Mouse (Mus musculus) liver, embryonic 16.5 days (tissue): ENCODE results near the gene Pdcd2. TPM values are rescaled to one million over a fixed set of nuclear protein-coding genes. Genes with fewer than 3 reads are reported as not detected.
A peak's percentile ranks its signal among the peaks of the same experiment; 100 is the strongest.
"Not testable (repeated sequence)": the region's sequence is repeated elsewhere in the genome, so short reads cannot be mapped to it uniquely, and the experiment has no call there.

Experiments
- ATAC-seq: fragments of 200-750 bp; cut with Nextera tagmentation; 2 replicates; pipeline ENCODE4 v1.8.0; 2017; ENCODE audit warnings: low read depth, mild to moderate bottlenecking, moderate number of reproducible peaks, moderate library complexity
- H3K27ac ChIP-seq: fragments of 300-500 bp; sonication (generic); 2 replicates; pipeline ENCODE4 v1.5.1; 2014; ENCODE audit warnings: mild to moderate bottlenecking, low read length
- H3K27me3 ChIP-seq: fragments of 300-500 bp; sonication (generic); 2 replicates; pipeline ENCODE4 v1.6.1; 2014; ENCODE audit warnings: low read depth, low read length, mixed read lengths; ENCODE audit not compliant: control insufficient read depth, insufficient read depth
- H3K36me3 ChIP-seq: fragments of 300-500 bp; sonication (generic); 2 replicates; pipeline ENCODE4 v1.6.1; 2014; ENCODE audit warnings: mild to moderate bottlenecking; ENCODE audit not compliant: control insufficient read depth, insufficient read depth
- H3K4me1 ChIP-seq: fragments of 300-500 bp; sonication (generic); 2 replicates; pipeline ENCODE4 v1.6.1; 2014; ENCODE audit warnings: low read depth, low read length, mixed read lengths; ENCODE audit not compliant: control insufficient read depth
- H3K4me2 ChIP-seq: fragments of 300-500 bp; sonication (generic); 2 replicates; pipeline ENCODE4 v1.6.1; 2014; ENCODE audit warnings: low read depth, low read length, mixed read lengths
- H3K4me3 ChIP-seq: fragments of 300-500 bp; sonication (generic); 2 replicates; pipeline ENCODE4 v1.5.1; 2014; ENCODE audit warnings: low read depth, mild to moderate bottlenecking, low read length
- H3K9ac ChIP-seq: fragments of 300-500 bp; sonication (generic); 2 replicates; pipeline ENCODE4 v1.6.1; 2014; ENCODE audit warnings: low read depth, low read length
- H3K9me3 ChIP-seq: fragments of 300-500 bp; sonication (generic); replicated peaks from 2 replicates; pipeline ENCODE4 v1.6.1; 2016; ENCODE audit warnings: low read length; ENCODE audit not compliant: control insufficient read depth
- WGBS: fragments of 180-500 bp; shearing (Covaris S2); extraction: QIAGEN DNeasy Blood & Tissue Kit; methylation state at CpG from one replicate; pipeline ENCODE4 v1.1.7; 2014; ENCODE audit not compliant: insufficient replicate concordance; 5-methylcytosine and 5-hydroxymethylcytosine counted together
- polyA plus RNA-seq: library from polyadenylated mRNA; unstranded; fragments of >200 nt; fragmentation: Nextera tagmentation; extraction: Ambion mirVana; gene quantifications from 2 replicates; pipeline ENCODE4 v1.2.1, GENCODE M21; 2015

Pdcd2 gene
- polyA plus RNA-seq, 1 experiment from 2014 or later, result 16.3 TPM

DNA sequence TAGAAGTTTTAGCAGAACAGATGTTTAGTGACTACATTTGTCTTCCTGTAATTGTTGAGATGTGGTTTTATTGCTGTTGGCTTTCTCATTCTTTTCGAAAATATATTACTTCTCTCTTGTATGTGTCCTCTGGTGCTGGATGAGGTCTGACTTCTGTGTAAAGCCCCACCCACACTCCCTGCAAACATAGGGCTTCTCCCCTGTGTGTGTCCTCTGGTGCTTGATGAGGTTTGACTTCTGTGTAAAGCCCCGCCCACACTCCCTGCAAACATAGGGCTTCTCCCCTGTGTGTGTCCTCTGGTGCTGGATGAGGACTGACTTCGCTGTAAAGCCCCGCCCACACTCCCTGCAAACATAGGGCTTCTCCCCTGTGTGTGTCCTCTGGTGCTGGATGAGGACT lies 16.8 kb upstream of the Pdcd2 start:
- H3K36me3 ChIP-seq, ATAC-seq, H3K9me3 ChIP-seq, H3K4me3 ChIP-seq, H3K27ac ChIP-seq, H3K4me2 ChIP-seq, H3K27me3 ChIP-seq, H3K4me1 ChIP-seq, H3K9ac ChIP-seq: not testable (repeated sequence)
- 59% methylated on average over 3 of the region's 4 CpGs for WGBS

DNA sequence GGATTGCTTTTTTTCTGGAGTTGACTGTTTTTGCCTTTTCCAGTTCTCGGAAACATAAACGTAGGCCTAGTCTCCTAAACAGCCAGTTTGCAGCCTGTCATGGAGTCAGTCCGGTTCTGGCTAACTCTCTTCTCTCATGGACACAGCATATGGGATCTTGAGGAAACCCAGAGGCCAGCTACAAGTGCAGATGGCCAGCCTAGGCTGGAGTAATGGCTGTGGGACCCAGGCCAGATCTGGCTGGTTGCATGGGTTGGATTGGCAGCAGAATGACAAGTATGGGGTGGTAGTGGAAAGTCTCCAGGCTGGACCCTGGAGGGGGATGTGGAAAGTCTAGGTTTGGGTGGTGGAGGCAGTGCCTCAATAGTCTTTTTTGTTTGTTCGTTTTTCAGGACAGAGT lies 13.2 kb upstream of the Pdcd2 start:
- Histone ChIP-seq H3K27ac (no peak overlapping the region), H3K4me1 (no peaks in the 10 kb centered on the region), H3K4me3 (no peak overlapping the region), H3K36me3 (no peaks in the 10 kb centered on the region), H3K4me2 (no peak overlapping the region), H3K27me3 (peaks cover 21% of the 10 kb centered on the region), H3K9me3 (no peaks in the 10 kb centered on the region), H3K9ac (no peak overlapping the region)
- WGBS, result 47% methylated on average over 4 of the region's 4 CpGs
- ATAC-seq, result no peak

DNA sequence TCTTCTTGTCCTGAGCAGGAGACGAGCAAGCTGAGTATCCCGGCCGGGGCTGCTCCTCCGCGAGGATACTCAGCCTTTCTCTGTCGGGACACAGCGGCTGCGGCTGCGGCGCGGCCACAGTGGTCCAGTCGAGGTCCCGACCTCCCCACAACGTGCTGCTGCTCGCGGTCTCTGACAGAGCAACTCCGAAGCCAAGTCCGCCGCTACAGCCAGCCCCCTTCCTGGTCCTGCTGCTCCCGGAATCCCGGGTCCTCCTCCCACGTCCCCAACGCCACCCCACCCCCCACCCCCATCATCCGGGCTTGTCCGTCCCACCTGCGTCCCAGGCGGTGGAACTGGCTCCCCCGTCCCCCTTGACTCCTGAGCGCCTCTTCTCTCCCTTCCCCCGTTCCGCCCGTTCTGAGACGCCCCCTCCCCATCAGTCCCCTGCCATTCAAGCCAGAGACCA lies 9.4 kb upstream of the Pdcd2 start:
- WGBS, result 1% methylated on average over 33 of the region's 33 CpGs
- ATAC-seq, result no peak
- Histone ChIP-seq H3K4me3 (peak overlapping the region; percentile 48), H3K4me2 (peak overlapping the region; percentile 60), H3K36me3 (no peaks in the 10 kb centered on the region), H3K9ac (no peak overlapping the region), H3K9me3 (no peaks in the 10 kb centered on the region), H3K27me3 (peaks cover 26% of the 10 kb centered on the region), H3K4me1 (no peaks in the 10 kb centered on the region), H3K27ac (no peak overlapping the region)

DNA sequence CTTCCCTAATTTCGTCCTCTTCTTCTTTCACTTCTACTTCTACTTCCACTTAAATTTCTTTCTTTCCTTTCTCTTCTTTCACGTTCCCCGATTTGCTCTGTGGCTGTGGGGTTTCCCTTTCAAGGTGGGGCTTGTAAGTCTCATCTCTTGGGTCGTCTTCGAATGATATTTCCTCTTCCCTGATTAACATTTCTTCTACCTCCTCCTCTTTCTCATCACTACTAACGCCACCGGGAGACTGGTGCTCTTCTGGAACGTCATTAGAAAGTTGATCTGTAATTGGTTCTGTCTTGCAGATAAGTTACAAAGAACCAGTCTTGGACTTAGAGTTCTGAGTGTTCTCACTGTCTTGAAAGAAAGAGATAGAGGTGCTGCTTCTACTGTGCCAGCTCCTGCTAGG lies 8.8 kb upstream of the Pdcd2 start:
- H3K9me3 ChIP-seq, result no peaks in the 10 kb centered on the region
- H3K4me1 ChIP-seq, result no peaks in the 10 kb centered on the region
- no peaks in the 10 kb centered on the region for H3K36me3 ChIP-seq
- ATAC-seq, result no peak
- 12% methylated on average over 8 of the region's 8 CpGs for WGBS
- H3K4me3 ChIP-seq, result peak overlapping the region; percentile 48
- H3K27me3 ChIP-seq, result peaks cover 26% of the 10 kb centered on the region
- no peak overlapping the region for H3K27ac ChIP-seq
- H3K4me2 ChIP-seq, result peak overlapping the region; percentile 60
- no peak overlapping the region for H3K9ac ChIP-seq

DNA sequence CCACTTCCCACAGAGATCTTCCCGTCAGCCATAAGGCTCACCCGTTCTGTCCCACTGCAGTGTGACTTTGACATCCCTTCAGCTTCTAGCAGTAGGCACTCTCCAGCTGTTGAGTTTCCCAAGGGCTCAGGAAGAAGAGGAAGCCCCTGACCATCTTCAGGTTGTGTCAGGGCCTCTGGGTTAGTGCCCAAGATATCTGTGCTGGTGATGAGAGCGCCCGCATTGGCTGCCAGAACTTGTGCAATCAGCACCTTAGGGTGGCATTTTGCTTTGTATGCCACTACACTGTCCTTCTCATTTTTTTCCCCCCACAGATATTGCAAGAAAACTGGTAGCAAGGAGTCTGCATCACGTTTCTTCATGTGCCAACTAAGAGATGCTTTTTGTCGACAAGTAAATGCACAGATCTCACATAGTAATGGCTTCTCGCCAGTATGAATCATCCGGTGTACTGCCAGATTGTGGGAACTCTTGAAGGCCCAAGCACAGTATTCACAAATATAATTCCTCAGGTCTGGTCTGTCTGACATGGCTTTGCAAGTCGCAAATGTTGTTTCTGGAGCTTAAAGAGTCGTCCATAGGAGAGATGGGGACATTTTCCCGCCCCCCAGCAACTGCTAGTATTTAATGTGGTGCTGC lies 8.2 kb upstream of the Pdcd2 start:
- H3K9me3 ChIP-seq, result no peaks in the 10 kb centered on the region
- no peak overlapping the region for H3K27ac ChIP-seq
- no peak overlapping the region for H3K4me2 ChIP-seq
- peaks cover 26% of the 10 kb centered on the region for H3K27me3 ChIP-seq
- H3K4me1 ChIP-seq, result no peaks in the 10 kb centered on the region
- ATAC-seq, result no peak
- H3K36me3 ChIP-seq, result no peaks in the 10 kb centered on the region
- no peak overlapping the region for H3K9ac ChIP-seq
- 54% methylated on average over 11 of the region's 11 CpGs for WGBS
- no peak overlapping the region for H3K4me3 ChIP-seq

DNA sequence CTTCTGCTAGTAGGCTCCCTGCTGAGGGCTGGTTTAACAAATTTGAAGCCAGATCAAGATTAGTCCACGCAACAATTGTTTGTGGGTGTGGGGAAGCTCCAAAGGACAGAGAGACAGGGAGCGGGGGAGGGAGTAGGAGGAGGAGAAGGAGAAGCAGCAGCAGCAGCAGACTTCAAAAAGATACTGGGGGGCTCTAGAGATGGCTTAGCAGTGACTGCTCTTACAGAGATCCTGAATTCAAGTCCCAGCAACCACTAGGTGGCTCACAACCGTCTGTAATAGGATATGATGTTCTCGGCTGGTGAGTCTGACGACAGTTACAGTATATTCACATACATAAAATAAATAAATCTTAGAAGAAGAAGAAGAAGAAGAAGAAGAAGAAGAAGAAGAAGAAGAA lies 3.0 kb upstream of the Pdcd2 start:
- no peak overlapping the region for H3K9ac ChIP-seq
- 19% methylated on average over 5 of the region's 5 CpGs for WGBS
- no peak overlapping the region for H3K4me2 ChIP-seq
- H3K4me3 ChIP-seq, result no peak overlapping the region
- H3K27ac ChIP-seq, result no peak overlapping the region
- ATAC-seq, result no peak
- no peaks in the 10 kb centered on the region for H3K9me3 ChIP-seq
- H3K4me1 ChIP-seq, result peaks cover 10% of the 10 kb centered on the region
- H3K36me3 ChIP-seq, result no peaks in the 10 kb centered on the region
- peaks cover 3% of the 10 kb centered on the region for H3K27me3 ChIP-seq

DNA sequence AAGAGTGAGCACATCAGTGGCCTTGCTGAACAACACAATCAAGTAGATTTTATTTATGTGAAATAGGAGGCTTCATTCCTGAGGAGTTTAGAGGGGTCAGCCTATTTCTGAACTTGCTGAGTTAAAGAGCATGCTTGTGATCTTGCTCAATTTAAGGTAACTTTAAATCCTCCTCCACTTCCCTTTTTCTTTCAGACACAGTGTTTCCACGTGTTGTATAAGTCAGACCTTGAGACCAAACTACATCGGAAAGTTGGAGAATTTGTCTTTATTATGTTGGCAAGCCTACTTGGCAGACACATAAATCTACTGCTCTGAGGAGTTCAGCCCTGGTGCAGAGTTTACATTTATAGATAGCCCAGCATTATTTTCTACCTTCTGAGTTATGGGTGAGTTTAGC lies 1.8 kb upstream of the Pdcd2 start:
- 36% methylated on average over 2 of the region's 2 CpGs for WGBS
- Histone ChIP-seq H3K36me3 (peaks cover 3% of the 10 kb centered on the region; the same call in 1 of the 2 replicates), H3K4me3 (no peak overlapping the region), H3K4me1 (peaks cover 10% of the 10 kb centered on the region), H3K4me2 (no peak overlapping the region), H3K9me3 (no peaks in the 10 kb centered on the region), H3K9ac (no peak overlapping the region), H3K27ac (no peak overlapping the region), H3K27me3 (no peaks in the 10 kb centered on the region)
- ATAC-seq, result no peak

DNA sequence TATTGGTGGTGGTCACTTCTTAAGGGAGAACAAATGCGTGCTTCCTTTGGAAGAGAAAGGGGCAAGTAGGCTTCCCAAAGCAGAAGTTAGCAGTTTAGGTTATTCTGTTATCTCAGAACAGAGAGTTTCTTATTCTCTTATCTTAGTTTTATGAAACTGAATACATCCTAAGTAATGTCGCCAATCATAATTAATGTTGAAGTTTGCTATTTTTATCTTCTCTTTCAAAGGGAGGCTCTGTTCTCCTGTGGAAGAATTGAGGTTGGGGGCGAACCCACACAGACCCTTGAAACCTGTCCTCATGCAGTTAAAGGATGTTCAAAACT lies 673 bp upstream of the Pdcd2 start:
- H3K9me3 ChIP-seq, result no peaks in the 10 kb centered on the region
- 21% methylated on average over 3 of the region's 3 CpGs for WGBS
- no peak for ATAC-seq
- peak overlapping the region; percentile 84 for H3K27ac ChIP-seq
- H3K9ac ChIP-seq, result peak overlapping the region; percentile 86
- peak overlapping the region; percentile 94 for H3K4me3 ChIP-seq
- H3K36me3 ChIP-seq, result peaks cover 6% of the 10 kb centered on the region
- H3K4me1 ChIP-seq, result peaks cover 10% of the 10 kb centered on the region
- H3K4me2 ChIP-seq, result peak overlapping the region; percentile 95
- H3K27me3 ChIP-seq, result no peaks in the 10 kb centered on the region

DNA sequence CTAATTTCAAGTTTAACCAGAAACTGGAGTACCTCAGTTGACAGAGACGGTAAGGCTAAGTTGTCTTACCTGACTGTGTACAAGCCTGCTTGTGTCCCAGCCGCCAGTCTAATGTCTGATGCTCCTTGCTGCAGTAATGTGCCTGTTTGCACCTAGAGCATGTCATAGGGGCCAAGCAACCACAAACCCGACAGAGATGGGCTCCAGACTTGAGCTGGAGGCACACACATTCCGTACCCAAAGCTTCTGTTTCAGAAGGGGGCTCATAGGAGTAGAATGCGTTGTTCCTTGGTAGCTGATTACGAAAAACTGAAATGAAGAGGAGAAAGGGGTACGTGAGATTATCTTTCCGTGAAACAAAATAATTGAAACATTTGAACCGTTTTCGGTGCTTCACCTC lies 797 bp downstream of the Pdcd2 start:
- H3K27ac ChIP-seq, result no peak overlapping the region
- peak overlapping the region; percentile 94 for H3K4me3 ChIP-seq
- peaks cover 14% of the 10 kb centered on the region for H3K36me3 ChIP-seq
- 6% methylated on average over 10 of the region's 10 CpGs for WGBS
- peaks cover 10% of the 10 kb centered on the region for H3K4me1 ChIP-seq
- H3K27me3 ChIP-seq, result no peaks in the 10 kb centered on the region
- H3K9ac ChIP-seq, result peak overlapping the region; percentile 86
- ATAC-seq, result no peak
- peak overlapping the region; percentile 95 for H3K4me2 ChIP-seq
- no peaks in the 10 kb centered on the region for H3K9me3 ChIP-seq
